Mouse (Mus musculus) brain, embryonic 14.5 days (tissue): ENCODE results near the gene Aff3.

Source experiments
- CTCF ChIP-seq: fragments of 200-500 bp; IDR thresholded peaks from 2 replicates; pipeline ENCODE4 v1.5.1; 2012; ENCODE audit warnings: inconsistent platforms, mild to moderate bottlenecking, moderate library complexity, borderline replicate concordance; ENCODE audit not compliant: insufficient read depth, insufficient read length; ENCODE audit errors: extremely low read depth
- POLR2A ChIP-seq: fragments of 200-500 bp; IDR thresholded peaks from 2 replicates; pipeline ENCODE4 v1.6.1; 2012; ENCODE audit warnings: mild to moderate bottlenecking, inconsistent platforms, borderline replicate concordance; ENCODE audit not compliant: poor library complexity, insufficient read depth, insufficient read length, severe bottlenecking; ENCODE audit errors: extremely low read depth

GRCm38 (mm10) chr1:38294906-38295305 lies 369.8 kb downstream of the Aff3 start:
- TF ChIP-seq CTCF: no peak
- TF ChIP-seq POLR2A: no peak
